ENCODE assay signal across 9 mouse cellular contexts in genomic region chr9:41118065-41118464, GRCm38 (mm10). TPM values are rescaled to one million over a fixed set of nuclear protein-coding genes. Genes with fewer than 3 reads are reported as not detected.
DNase-seq lines count a peak whose midpoint lies in the region; ATAC-seq and TF ChIP-seq lines count a peak whose summit lies in the region.
"Had no signal": no experiment of that assay in that cellular context is flagged by ENCODE, and none has a peak within 500 bp of the region (broad histone marks: within the 10 kb centered on the region; RNA-seq: fewer than 3 reads in every experiment).

No protein-coding gene starts in this region.

- peak; percentile 54; the same call in 1 of the 2 replicates for ATAC-seq in erythroid progenitor cell, adult 5-6 weeks (replicated peaks; ENCODE audit: low FRiP score, poor library complexity, severe bottlenecking)

- H3K4me3 ChIP-seq in layer of hippocampus, adult 2 months = no peak overlapping the region

- peak; percentile 57 for DNase-seq in cerebellum, adult 9-10 months
- DNase-seq in cerebellum, adult 11-12 months = no peak
- DNase-seq in layer of hippocampus, adult 2 months (ENCODE audit: low spot score in 2 of 2) = peak in 1 of 2 experiments; percentile 30
- DNase-seq in layer of hippocampus, postnatal 14 days (ENCODE audit: low spot score in 2 of 2) = no peak
- peak; percentile 46 to 65 for DNase-seq in thymus, adult 18-20 months
- DNase-seq in retina, postnatal 1 day = no peak
- DNase-seq in gastrocnemius, postnatal 14 days = no peak

- intact Hi-C loops in gastrocnemius, postnatal 14 days (cut with DNase I; ENCODE audit: low total_unique reads) = no loop called here

- H3K27ac ChIP-seq in layer of hippocampus, adult 2 months = peak overlapping the region; percentile 28; the same call in 1 of the 2 replicates
- H3K27ac ChIP-seq: macrophage had no signal

- TF ChIP-seq CTCF in layer of hippocampus, adult 2 months (conservative IDR thresholded peaks at IDR 0.05) = no peak

RNA-seq across cellular contexts. Expression of gene Ubash3b, which starts 43.4 kb away (rescaled TPM):
- total RNA-seq in layer of hippocampus, adult 2 months (2021) = 10 to 100 TPM; 26.7 to 27.0 TPM
- 10 to 100 TPM; 29.0 to 30.4 TPM for total RNA-seq in layer of hippocampus, postnatal 14 days (2021)
- 3.4 and 6.1 TPM in 2 replicates for total RNA-seq in erythroid progenitor cell, adult 5-6 weeks (2015; ENCODE audit: low replicate concordance)
- total RNA-seq in erythroid progenitor cell, adult 5-6 weeks (2017; ENCODE audit: low replicate concordance) = 1.8 and 11.4 TPM in 2 replicates
- 1 to 10 TPM; 1.0 to 1.2 TPM for total RNA-seq in gastrocnemius, postnatal 14 days (2021)

Comparison
In these comparisons a context has a peak if more than half of its experiments do, and no peak if none do; other contexts are left out.
1. DNase-seq: peak in cerebellum, adult 9-10 months (single experiment) and thymus, adult 18-20 months (2 of 2); none in cerebellum, adult 11-12 months (single experiment), layer of hippocampus, postnatal 14 days (0 of 2), retina, postnatal 1 day (single experiment) and gastrocnemius, postnatal 14 days (single experiment).